Mouse (Mus musculus): ENCODE measurements around the gene Traip.

Traip gene

GRCm38 (mm10) chr9:107968531-107968930, 18.6 kb downstream of the Traip start:
- DNase-seq (ENCODE audit: extremely low spot score, low read depth, low spot score), result no peak

- no peak for DNase-seq (ENCODE audit: extremely low spot score, low read depth, low spot score)
Measured at GRCm38 (mm10) chr9:107970311-107970710, 20.4 kb downstream of the Traip start.

DNA sequence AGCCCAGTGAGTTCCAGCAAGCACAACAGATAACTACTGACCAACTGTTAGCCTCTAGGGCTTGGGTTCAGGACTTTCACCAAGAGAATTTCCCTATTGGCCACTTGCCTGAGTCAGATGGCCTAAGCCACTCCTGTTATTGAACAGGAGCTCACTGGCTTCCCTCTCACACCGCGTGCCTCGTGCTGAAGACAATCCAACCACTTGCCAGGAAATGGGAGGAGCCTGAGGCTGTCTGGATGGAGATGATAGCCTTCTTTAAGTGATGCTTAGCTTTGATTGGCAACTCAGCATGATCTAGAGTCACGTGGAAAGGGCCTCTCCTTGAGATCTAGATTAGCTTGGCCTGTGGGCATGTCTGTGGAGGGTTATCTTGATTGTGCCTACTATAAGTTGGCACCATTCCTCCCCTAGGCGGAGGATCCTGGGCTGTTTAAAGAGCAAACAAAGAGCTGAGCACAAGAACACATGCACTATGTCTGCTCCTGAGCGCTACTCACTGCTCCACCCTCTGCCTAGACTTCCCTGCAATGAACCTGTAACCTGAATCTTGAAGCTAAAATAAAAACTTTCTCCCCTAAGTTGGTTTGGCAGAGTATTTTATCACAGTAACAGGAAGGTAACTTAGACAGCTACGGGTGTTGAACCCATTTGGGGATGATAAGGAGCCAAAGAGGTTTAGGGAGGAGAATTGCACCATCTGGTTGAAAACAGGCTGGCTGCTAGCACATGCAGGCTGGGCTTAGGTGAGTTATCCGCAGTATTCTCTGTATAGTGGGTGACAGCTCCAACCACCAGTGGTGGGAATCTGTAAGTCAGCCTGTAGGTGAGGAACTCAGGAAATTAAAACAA, 22.0 kb downstream of the Traip start:
- DNase-seq (ENCODE audit: extremely low spot score, low read depth, low spot score), result no peak

DNA sequence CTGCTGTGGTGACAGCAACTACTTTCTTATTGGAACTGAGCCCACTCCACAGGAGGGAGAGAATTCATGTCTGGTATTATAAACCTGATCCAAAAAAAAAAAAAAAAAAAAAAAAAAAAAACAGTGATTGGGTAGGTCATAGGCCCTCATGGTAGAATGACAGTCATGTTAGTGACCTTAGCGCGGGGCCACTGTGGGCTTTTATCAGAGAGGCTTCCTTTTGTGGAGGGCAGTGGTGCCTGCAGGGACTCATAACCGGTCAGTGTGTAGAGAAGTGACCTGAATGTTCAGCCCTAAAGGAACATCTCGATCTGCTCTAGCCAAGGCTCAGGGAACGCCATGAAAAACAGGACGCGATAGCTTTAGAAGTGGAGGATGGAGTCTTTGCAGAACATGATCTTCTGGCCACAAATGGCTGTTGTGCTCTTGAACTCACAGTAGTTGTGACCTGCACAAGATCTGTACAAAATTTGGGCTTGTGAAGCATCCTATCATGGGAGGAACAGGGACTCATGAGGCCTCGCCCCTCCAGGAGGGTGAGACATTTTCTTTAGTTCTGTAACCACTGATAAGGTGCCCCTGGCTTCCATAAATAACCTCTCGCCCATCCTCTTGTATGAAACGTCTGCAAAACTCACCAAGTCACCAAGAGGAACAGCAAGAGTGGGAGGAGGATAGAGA, 24.7 kb downstream of the Traip start:
- no peak for DNase-seq (ENCODE audit: extremely low spot score, low read depth, low spot score)

DNA sequence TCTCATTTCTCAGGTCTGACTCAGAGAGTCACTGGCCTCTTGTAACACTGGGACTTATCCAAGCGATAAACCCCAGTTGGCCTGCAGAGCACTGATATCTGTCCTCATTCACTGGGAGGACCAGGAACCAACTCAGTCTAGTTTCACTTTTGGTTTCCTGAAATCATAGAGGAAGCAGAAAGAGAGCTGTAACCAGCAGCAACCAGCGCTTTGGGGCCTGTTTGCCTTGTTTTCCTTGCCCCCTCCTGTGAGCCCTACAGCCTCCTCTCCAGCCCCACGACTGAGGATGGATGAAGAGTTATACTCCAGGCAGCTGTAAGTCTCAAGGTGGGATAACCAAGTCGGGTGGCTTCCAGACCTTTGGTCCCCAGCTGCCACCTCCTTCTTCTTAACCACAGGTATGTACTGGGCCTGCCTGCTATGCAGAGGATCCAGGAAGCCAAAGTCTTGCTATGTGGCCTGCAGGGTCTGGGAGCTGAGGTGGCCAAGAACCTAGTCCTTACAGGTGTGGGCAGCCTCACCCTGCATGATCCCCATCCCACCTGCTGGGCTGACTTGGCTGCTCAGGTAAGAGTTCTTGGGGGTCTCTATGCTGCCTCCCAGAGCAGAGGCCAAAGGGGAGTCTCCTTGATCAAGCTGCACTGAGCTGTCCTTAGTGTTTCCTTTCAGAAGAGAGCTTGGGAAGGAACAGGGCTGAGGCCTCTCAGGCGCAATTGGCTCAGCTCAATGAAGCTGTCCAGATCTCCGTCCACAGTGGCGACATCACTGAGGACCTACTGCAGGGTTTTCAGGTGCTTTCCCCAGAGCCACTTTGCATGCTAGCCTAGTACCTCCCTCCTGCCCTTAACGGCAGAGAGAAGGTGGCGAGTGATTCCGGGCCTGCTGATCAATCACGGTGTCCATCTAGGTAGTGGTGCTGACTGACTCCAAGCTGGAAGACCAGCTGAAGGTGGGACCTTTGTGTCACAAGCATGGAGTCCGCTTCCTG, 25.8 kb downstream of the Traip start, which contains the start of gene Uba7:
Gene Uba7, plus strand, starts transcription at position 107 of the 988 bp plus-strand sequence.
- DNase-seq (ENCODE audit: extremely low spot score, low read depth, low spot score), result no peak

GRCm38 (mm10) chr9:107978815-107979214, 28.9 kb downstream of the Traip start:
- no peak for DNase-seq (ENCODE audit: extremely low spot score, low read depth, low spot score)

GRCm38 (mm10) chr9:107981684-107982605, 32.0 kb downstream of the Traip start:
- peak; percentile 77 for DNase-seq (ENCODE audit: extremely low spot score, low read depth, low spot score)

DNA sequence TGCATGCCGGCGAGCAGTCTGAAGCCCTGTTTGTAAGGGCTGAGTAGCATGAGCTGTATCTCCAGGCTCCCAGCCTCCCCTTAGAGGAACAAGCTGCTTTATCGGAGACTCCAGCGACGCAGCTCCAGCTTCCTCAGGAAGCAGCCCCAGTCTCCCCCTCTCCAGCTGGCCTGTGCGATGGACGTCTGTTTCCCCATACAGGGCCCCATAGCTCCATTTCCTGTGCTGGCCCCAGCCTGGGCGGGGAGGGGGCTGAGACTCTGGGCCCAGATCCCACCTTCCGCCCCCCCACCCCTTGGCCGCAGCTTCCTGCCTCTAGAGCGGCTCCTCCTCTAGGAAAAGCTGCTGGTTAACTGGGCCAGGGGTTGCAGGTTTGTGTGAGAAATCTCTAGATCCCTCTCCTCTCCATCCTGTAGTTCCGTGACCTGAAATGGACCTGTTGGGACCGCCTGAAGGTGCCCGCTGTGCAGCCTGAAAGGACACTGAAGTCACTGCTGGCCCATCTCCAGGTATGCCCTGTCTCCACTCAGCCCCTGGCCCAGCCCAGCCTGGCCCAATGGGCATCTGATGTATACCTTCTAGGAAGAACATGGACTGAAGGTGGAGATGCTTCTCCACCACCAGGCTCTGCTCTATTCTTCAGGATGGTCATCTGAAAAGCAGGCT, 32.9 kb downstream of the Traip start, which contains the start of gene Gm20661:
Gene Gm20661, plus strand, starts transcription at position 378 of the 666 bp plus-strand sequence.
- DNase-seq (ENCODE audit: extremely low spot score, low read depth, low spot score), result no peak

- DNase-seq (ENCODE audit: extremely low spot score, low read depth, low spot score), result peak; percentile 74
Measured at GRCm38 (mm10) chr9:107983421-107983890, 33.5 kb downstream of the Traip start.

DNA sequence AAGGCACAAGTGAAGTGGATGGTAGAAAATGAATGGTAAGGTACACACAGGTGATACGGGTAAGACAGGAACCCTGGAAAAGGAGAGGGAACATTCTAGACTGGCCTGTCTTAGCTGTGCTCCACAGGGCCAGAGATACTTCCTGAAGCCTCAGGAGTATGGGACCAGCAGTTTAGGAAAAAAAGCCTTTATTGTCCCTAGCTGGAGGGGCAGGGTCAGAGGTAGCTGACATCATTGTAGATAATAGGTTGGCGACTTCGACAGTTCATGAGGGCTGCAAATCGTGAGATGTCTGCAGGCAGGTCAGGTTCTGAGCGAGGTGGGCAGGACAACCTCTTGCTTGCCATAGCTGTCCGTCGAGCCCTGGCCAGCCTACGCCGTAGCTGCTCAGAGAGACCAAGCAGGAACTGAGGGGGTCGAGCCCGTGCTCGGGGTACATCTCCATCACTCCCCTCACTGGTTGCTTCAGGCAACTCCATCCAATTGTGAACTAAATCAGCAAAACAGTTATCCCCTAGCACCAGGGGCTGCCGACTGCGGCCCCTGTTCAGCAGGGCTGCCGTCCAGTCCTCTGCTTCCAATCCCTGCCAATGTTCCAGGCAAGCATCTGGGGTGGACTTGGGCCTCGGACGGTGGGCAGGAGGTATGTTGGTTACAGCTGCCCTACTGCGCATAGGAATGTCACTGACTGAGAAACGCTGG, 34.3 kb downstream of the Traip start:
- no peak for DNase-seq (ENCODE audit: extremely low spot score, low read depth, low spot score)

GRCm38 (mm10) chr9:107984754-107985055, 34.8 kb downstream of the Traip start:
- DNase-seq (ENCODE audit: extremely low spot score, low read depth, low spot score), result no peak

- no peak for DNase-seq (ENCODE audit: extremely low spot score, low read depth, low spot score)
Measured at GRCm38 (mm10) chr9:107985131-107986119, 35.5 kb downstream of the Traip start, which contains the start of gene Inka1. TSS of gene Inka1 (minus strand) at chr9:107985879.

GRCm38 (mm10) chr9:107986376-107986775, 36.4 kb downstream of the Traip start:
- DNase-seq (ENCODE audit: extremely low spot score, low read depth, low spot score), result no peak

- DNase-seq (ENCODE audit: extremely low spot score, low read depth, low spot score), result no peak
Measured at GRCm38 (mm10) chr9:107987950-107988349, 38.0 kb downstream of the Traip start.

- no peak for DNase-seq (ENCODE audit: extremely low spot score, low read depth, low spot score)
Measured at GRCm38 (mm10) chr9:107992197-107992596, 42.3 kb downstream of the Traip start, which contains the start of gene Cdhr4. TSS of gene Cdhr4 (plus strand) at chr9:107992497.

DNA sequence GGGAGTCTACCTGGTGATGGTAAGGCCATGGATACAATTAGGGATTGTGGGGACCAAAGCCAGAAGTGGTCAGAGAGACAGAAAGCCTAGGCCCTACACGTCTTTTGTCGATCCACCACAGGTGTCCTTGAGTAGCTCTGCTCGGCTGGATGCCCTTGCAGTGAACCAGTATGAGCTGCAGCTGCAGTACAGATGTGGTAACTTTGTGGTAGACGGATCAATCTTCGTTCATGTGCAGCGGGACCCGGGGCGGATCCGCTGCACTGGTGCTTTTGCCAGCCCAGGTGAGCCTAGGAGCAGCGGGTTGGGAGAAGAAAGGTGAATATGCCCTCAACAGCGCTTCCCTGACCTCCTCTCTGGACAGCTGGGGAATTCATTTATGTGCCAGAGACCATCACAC, 43.1 kb downstream of the Traip start:
- DNase-seq (ENCODE audit: extremely low spot score, low read depth, low spot score), result no peak

GRCm38 (mm10) chr9:107994464-107994863, 44.5 kb downstream of the Traip start:
- DNase-seq (ENCODE audit: extremely low spot score, low read depth, low spot score), result no peak

All from hindlimb bud, embryonic 11.5 days (tissue).